Mouse (Mus musculus) gastrocnemius, postnatal 36 days (tissue): ENCODE results near the gene Atp5c1. TPM values are rescaled to one million over a fixed set of nuclear protein-coding genes. Genes with fewer than 3 reads are reported as not detected.

Experiments
- DNase-seq, 2 experiments: peaks; one replicate each; pipeline ENCODE4 v3.0.0; 2022
- intact Hi-C: fragments of 180-260 bp; cut with DNase I; formaldehyde crosslinking; loops from one replicate; pipeline ENCODE4 v1.15.1; 2025
- total RNA-seq, 2 experiments: library from RNA; stranded (reverse); gene quantifications; 2 replicates each; pipeline ENCODE4 v1.2.3; 2021

Atp5c1 gene
- total RNA-seq, 2 experiments from 2014 or later, result 760 to 854 TPM

DNA sequence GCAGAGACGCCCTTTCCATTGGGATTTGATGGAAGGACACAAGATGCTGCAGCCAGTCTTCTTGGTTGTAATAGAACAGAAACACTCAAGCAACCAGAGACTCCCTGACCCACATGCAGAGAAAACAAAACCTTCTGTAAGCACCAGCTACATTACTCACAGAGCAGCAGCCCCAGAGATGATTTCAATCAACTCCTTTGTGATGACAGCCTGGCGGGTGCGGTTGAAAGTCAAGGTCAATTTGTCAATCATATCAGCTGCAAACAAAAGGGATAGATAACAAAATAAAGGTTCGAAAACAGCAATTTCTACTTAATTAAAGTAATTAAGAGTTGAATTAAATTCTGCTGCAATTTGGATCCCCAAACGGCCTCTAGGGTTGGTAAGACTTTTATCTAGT, 21.5 kb downstream of the Atp5c1 start:
- intact Hi-C loops, result no loop called here
- no peak for DNase-seq

DNA sequence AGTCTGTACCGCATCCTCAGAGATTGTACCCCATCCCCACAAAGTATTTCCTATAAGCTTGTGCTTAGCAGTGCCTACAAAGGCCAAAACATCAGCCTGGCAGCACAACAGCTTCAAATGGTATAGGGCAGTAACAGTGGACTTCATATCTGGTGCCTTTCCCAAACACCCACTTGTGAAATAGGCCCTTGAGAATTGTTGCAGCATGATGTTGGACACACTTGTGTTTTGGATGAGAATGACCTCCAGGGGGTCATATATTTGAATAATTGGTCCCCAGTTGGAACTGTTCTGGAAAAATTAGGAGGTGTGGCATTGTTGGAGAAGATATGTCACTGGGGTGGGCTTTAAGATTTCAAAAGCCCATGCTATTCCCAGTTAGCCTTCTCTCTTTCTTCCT, 28.3 kb downstream of the Atp5c1 start:
- intact Hi-C loops, result no loop called here
- no peak for DNase-seq

DNA sequence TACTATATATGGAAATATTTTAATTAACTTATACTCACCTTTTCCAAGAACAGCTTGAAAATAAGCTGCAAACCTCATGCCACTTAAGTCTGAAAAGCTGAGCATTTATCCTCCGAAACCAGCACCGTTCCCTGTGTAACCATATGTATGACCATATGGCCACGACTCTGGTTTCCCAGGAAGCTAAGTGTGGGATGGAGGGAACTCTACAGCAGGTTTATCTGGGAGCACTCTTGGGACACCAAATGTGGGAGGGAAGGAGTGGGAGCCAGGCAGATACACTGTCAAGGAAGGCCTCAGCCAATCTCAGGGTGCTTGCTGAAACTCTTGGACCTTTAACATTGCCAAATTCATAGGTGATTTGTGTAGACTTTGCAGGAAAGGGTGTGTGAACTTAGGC, 29.4 kb downstream of the Atp5c1 start:
- DNase-seq, result no peak
- intact Hi-C loops, result no loop called here

DNA sequence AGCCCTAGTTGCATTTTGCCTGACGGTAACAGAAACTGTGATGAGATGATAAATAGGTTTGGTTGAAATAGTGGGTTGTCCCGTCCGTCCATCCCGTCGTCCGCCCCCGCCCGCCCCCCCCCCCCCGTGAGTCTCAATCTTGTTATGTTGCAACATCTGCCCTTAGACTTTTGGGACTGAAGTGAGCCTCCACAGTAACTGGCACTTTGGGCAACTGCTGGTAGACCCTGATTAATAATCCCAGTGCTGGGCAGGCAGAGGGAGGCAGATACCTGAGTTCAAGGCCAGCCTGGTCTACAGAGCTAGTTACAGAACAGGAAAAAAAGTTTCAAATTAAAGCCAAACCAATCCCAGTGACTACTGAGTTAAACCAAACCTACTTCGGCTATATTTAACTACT, 30.9 kb downstream of the Atp5c1 start:
- intact Hi-C loops, result no loop called here

DNA sequence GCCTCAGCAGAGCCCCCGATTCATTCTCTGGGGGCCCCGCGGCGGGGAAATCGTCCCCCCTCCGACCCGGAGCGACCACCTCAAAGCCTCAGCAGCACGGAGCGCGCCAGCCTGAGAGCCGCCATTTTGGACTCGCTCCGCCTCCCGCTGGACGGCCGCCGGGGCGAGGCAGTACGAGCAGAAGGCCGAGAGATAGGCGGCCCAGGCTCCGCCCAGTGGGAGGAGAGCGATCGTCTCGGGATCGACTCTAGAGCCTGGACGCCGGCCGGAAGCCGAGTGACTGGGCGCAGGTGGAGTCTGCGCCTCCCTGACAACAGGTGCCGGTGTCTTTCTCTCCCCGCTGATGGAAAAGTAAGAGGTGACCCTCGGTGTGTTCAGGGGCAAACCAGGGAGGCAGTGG, 31.8 kb downstream of the Atp5c1 start, which contains the start of gene Taf3:
Gene Taf3, minus strand, starts transcription at position 136 of the 400 bp plus-strand sequence.
- DNase-seq, result peak; percentile 88 to 93
- intact Hi-C loops, result no loop called here

More for the DNA sequence above, 30.9 kb downstream of the Atp5c1 start:
- no peak for DNase-seq

DNA sequence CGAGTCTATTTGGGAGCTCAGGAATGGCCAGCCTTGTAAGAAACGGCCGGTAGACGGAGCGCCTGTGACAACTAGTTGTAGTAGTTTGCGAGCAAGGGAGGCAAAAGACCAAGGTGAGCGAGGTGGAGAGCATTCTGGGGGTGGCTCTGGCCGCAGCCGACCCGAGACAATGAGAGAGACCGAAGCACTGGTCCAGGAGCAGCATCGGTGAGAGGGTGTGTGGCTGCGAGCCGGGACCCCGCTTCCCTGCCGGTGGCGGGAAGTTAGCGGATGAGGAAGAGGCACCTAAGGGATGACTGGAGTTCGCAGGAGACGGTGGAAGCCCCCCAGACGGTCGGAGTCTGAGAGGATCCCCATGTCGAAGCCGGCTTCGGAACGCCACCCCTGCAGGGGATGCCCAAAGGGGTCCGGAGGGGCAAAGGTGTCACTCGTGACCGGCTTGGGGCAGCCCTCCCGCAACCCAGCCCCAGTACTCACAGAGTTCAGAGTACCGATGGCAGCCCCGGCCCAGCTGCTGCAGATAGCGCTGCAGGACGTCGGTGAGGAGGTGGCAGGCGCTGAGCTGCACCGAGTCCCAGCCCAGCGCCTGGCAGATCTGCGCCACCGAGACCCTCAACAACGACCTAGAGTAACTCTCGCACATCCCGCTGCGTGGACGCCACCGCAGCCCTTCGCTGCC, 32.4 kb downstream of the Atp5c1 start:
- DNase-seq, result no peak
- intact Hi-C loops, result no loop called here

DNA sequence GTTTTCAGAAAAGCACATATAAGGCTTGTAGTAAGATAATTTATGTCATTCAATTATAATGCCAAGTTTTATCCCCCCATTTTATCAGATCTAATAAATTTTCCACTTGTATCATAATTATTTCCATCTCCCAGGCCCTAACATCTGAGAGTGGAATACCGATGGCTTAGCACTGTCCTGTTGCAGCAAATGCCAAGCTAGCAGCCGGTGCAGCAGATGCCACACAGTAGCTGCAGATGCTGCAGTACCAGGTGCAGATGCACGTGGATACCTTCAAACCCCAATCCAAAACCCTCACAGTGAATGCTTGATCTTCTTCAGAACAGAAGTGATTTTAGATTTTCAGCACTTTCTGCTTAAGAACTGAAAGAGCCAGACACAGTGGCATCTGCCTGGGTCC, 45.3 kb downstream of the Atp5c1 start:
- intact Hi-C loops, result no loop called here
- DNase-seq, result no peak

DNA sequence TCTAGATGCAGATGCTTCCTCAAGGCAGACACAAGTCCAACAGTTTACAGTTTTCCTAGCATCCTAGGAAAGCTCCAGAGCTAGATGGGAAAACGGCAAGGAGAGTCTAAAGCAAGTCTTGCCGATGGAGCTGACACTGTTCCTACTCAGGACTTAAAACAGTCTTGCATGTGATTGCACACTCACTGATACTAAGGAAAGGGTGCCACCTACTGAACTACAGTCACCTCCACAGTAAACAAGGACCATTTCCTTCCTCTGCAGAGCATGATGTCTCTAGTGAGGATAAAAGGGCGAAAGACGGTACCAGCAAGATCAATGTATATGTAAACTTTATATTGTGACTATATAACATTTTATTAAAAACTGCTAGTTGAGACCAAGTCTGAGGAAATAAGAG, 46.6 kb downstream of the Atp5c1 start:
- no peak for DNase-seq
- intact Hi-C loops, result no loop called here

DNA sequence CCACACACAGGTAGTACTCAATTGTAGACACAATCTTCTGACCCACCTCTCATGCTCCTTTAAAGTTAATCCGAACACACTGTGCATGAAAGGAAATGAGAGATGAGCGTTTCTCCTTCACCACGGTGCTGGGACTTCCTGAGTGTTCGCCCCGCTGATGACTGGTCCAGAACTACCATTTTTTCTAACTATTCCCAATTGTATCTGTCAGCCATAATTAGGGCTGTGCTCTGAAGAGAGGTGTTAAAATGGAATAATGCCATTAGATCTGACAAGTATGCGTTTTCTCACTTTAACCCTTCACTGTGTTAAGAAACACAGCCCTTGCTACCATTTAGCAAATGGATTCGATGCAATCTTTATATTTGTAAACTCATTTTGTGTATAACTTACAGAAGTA, 50.6 kb downstream of the Atp5c1 start:
- intact Hi-C loops, result no loop called here
- no peak for DNase-seq

DNA sequence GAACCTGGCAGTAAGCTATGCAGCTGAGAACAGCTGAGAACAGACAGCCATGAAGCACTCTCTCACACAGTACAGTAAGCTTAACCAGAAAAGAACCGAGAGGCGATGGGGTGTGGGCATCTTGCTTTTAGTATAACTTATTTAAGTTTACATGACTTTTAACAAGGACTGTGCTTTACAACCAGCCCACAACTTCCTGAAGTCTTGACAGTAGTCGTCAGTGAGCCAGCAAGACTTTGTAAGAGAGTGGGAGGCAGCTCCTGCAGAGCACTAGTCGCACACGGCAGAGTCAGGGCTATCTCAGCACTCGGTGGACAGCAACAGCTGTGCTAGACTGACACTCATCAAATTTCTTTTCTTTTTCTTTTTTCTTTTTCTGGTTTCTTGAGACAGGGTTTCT, 56.0 kb downstream of the Atp5c1 start:
- intact Hi-C loops, result no loop called here
- DNase-seq, result no peak

DNA sequence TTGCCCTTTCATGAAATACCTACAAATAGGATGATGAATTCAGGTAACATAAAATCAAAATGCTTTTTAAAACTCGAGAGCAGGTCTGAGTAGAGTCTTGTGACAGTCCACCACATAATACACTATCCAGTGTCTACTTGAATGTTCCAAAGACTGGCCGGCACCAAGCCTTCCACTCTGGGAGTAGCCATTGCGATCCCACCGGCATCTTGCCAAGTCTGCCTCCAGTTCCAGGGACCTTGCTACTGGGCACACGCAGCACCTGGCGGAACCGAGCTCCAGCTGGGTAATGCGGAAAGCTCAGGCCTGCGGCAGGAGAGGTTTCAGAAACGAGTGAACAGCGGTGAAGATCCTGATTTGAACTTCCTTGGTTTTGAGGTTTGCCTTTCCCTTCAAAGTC, 59.0 kb downstream of the Atp5c1 start:
- intact Hi-C loops, result no loop called here
- DNase-seq, result peak; percentile 8 to 19

DNA sequence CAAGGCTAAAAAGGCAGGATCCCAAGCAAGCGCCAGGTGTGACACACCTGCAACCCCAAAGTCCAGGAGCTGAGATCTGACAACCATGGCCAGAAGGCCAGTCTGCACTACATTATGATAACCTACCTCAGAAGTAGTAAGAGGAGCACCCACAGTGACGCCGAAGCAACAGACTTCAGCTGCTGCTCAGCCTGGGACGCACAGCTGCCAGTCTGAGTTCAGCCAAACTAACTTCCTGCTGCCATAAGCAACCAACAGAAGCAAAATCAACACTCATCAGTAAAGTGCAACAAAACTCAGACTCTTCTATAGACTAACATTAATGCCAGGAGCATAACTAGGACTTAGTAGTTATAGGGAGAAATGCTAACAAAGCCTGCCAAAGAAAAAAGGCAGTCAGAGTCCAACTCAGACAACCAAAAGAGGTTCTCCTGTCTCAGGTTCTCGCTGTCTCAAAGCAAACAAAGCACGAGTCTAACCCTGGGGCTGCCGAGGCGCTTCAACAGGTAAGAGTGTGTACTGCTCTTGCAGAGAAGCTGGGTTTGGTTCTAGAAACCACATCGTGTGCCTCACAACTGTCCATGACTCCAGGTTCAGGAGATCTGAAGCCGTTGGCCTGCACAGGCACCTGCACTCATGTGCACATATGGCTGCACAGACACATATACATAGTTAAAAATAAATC, 65.2 kb downstream of the Atp5c1 start:
- intact Hi-C loops, result loop anchor here (5.0 to 10.0 kb wide), 2 partner anchors 73 to 130 kb away; partner anchors contain the start of genes 4930412O13Rik and 9230102O04Rik

DNA sequence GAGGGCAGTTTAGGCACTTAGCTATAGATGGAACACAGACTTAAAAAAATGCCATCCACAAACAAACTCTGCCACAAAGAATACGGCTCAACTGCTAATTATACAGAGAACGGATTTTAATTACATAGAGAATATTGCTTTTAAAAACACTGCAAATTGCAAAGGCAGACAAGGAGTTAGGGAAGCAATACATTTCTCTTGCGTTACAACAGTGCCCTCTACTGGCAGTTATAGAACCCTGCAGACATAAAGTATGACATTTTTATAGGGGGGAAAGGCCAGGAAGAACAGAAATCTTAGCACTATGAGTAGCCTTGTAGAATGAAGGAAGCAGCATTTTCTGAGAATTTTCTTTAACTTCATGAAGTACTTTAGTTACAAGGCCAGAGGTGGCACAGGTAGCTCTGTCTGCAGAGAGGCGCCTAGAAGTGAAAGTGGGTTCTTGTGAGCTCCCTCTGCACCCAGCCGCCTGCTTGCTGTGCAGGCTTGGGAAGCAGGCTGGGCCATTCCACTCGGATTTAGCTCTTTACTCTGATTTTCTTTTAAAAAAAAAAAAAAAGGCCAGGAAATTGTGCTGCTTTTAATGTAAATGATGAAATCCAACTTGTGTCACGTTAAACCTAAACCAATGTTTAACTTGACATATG, 69.9 kb downstream of the Atp5c1 start:
- intact Hi-C loops, result loop anchor here (5.0 to 10.0 kb wide), 2 partner anchors 68 to 126 kb away; partner anchors contain the start of genes 4930412O13Rik and 9230102O04Rik
- DNase-seq, result no peak

More for the DNA sequence above, 65.2 kb downstream of the Atp5c1 start:
- no peak for DNase-seq

DNA sequence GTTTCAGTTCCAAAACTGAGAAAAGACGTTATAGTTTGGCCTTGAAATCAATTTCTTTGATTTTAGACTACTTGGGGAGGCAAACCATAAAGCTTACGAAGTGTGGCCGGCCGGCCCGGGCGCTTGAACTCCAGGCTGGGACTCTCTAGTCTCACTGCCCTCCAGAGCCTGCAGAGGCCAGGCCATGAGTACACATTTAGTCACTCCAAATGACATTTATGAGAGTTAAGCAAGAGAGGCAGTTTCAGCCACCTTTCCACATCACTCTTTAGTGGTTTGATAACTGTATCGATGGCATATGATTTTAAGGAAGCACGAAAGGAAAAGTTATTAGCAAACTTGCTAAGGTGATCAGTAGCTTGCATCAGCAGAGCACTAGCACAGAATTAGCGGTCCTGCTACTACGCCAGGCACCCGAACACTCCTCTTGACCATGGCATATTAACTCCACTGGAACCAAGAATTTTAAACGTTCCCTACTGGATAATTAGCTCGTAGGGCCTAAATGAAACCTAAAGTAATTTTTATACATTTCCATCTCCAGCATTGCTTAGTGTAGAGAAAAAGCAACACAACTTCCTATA, 70.5 kb downstream of the Atp5c1 start:
- DNase-seq, result no peak
- intact Hi-C loops, result loop anchor here (5.0 to 10.0 kb wide), 2 partner anchors 67 to 125 kb away; partner anchors contain the start of genes 4930412O13Rik and 9230102O04Rik

DNA sequence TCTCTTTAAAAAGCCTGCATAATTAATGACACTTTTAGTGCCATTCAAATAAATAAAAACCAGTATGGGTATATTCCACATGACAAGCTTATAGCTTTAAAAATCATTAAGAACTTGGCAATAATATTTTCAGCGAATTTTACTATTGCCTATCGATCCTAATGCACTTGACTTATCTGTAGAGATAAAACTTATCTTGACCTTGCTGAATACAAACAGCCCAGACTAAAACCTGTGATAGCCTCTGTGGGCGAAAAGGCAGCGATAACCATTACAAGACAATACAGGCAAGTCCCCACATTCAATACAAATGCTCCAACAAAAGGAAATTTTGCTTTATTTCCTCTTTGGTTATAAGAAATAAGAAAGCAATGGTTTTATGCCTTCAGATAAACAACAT, 71.7 kb downstream of the Atp5c1 start:
- intact Hi-C loops, result no loop called here
- no peak for DNase-seq

Other genes with a start within 250 kb of the Atp5c1 start
- gene 4930412O13Rik, start 199.3 kb downstream of the Atp5c1 start, total RNA-seq, result not detected
- gene 9230102O04Rik, start 191.0 kb downstream of the Atp5c1 start, total RNA-seq, result not detected
- under 1 TPM; 0.57 to 0.92 TPM for gene Gata3, start 190.5 kb downstream of the Atp5c1 start, total RNA-seq
- gene Taf3, start 31.9 kb downstream of the Atp5c1 start, total RNA-seq, result 1 to 10 TPM; 6.3 to 7.7 TPM
- gene Kin, start 83 bp upstream of the Atp5c1 start, total RNA-seq, result 1 to 10 TPM; 4.4 to 5.4 TPM
- under 1 TPM; 0.36 to 0.69 TPM for gene Itih2, start 50.9 kb upstream of the Atp5c1 start, total RNA-seq
- 10 to 100 TPM; 13.0 to 14.2 TPM for gene Itih5, start 73.1 kb upstream of the Atp5c1 start, total RNA-seq